Mouse (Mus musculus): ENCODE results near the gene Odf3l1. TPM values are rescaled to one million over a fixed set of nuclear protein-coding genes. Genes with fewer than 3 reads are reported as not detected.

Gene Odf3l1
- total RNA-seq, 2 experiments from 2014 or later = not detected

Other genes with a start within 250 kb of the Odf3l1 start
- gene Lingo1, start 68.2 kb downstream of the Odf3l1 start, total RNA-seq (2014; fragmentation: Nextera tagmentation) = not detected in 2 replicates
- not detected in 2 replicates for gene Lingo1, start 68.2 kb downstream of the Odf3l1 start, total RNA-seq (2017)
- gene Cspg4, start 354 bp upstream of the Odf3l1 start, total RNA-seq (2014; fragmentation: Nextera tagmentation) = not detected in 2 replicates
- gene Cspg4, start 354 bp upstream of the Odf3l1 start, total RNA-seq (2017) = not detected in 2 replicates
- 2.1 and 5.0 TPM in 2 replicates for gene Snx33, start 63.7 kb upstream of the Odf3l1 start, total RNA-seq (2014; fragmentation: Nextera tagmentation)
- 1.5 and 2.0 TPM in 2 replicates for gene Snx33, start 63.7 kb upstream of the Odf3l1 start, total RNA-seq (2017)
- 95.8 and 123 TPM in 2 replicates for gene Imp3, start 72.8 kb upstream of the Odf3l1 start, total RNA-seq (2014; fragmentation: Nextera tagmentation)
- gene Imp3, start 72.8 kb upstream of the Odf3l1 start, total RNA-seq (2017) = 65.1 and 69.7 TPM in 2 replicates
- gene Snupn, start 86.2 kb upstream of the Odf3l1 start, total RNA-seq (2014; fragmentation: Nextera tagmentation) = 1.4 and 3.3 TPM in 2 replicates
- gene Snupn, start 86.2 kb upstream of the Odf3l1 start, total RNA-seq (2017) = 10.9 and 11.6 TPM in 2 replicates
- 10.2 and 11.3 TPM in 2 replicates for gene Ptpn9, start 130.2 kb upstream of the Odf3l1 start, total RNA-seq (2014; fragmentation: Nextera tagmentation)
- 10.3 and 10.5 TPM in 2 replicates for gene Ptpn9, start 130.2 kb upstream of the Odf3l1 start, total RNA-seq (2017)
- 57.1 and 77.6 TPM in 2 replicates for gene Sin3a, start 207.4 kb upstream of the Odf3l1 start, total RNA-seq (2014; fragmentation: Nextera tagmentation)
- 94.9 and 150 TPM in 2 replicates for gene Sin3a, start 207.4 kb upstream of the Odf3l1 start, total RNA-seq (2017)